Mouse (Mus musculus): ENCODE results near the gene Slx4. TPM values are rescaled to one million over a fixed set of nuclear protein-coding genes. Genes with fewer than 3 reads are reported as not detected.
A peak's percentile ranks its signal among the peaks of the same experiment; 100 is the strongest.

The Slx4 gene
- total and polyA plus RNA-seq, 3 experiments, result 13.4 to 47.4 (median 30.4) TPM

- H3K9ac ChIP-seq (ENCODE audit: insufficient read depth, low read depth), result no peak overlapping the region
- H3K36me3 ChIP-seq (replicated peaks in 1 of 2; ENCODE audit: control insufficient read depth in 1 of 2, insufficient read depth in 1 of 2, low read length in 1 of 2), result peaks cover 23 to 61% of the 10 kb centered on the region in 2 experiments
- no peak for DNase-seq (ENCODE audit: extremely low read depth)
- H3K27me3 ChIP-seq (replicated peaks), result no peaks in the 10 kb centered on the region
- dilution Hi-C loops (cut with MboI; ENCODE audit: extremely low pct_ligation_motif_present, extremely low pct_unique_long_range_greater_than_20kb, low sequenced_read_pairs) (no loop called here), in situ Hi-C loops (cut with MboI; ENCODE audit: low pct_ligation_motif_present, low pct_unique_long_range_greater_than_20kb, low sequenced_read_pairs) (no loop called here)
- no peaks in the 10 kb centered on the region for H3K79me2 ChIP-seq (replicated peaks; ENCODE audit: control insufficient read depth, extremely low read depth, insufficient read depth, poor library complexity, severe bottlenecking)
- H3K4me2 ChIP-seq (ENCODE audit: insufficient read depth, low read depth, poor library complexity, severe bottlenecking), result no peak overlapping the region
- no peaks in the 10 kb centered on the region for H3K9me3 ChIP-seq (replicated peaks; ENCODE audit: low read length)
- TF ChIP-seq CHD2 (IDR thresholded peaks at IDR 0.05; ENCODE audit: low read length) (no peak), NELFE (IDR thresholded peaks at IDR 0.05; ENCODE audit: low read depth, low read length) (no peak), JUND (conservative IDR thresholded peaks at IDR 0.05; ENCODE audit: low read depth, low read length) (no peak), MAX (IDR thresholded peaks at IDR 0.05; ENCODE audit: low read length) (no peak)
- no peak overlapping the region for H3K27ac ChIP-seq (ENCODE audit: insufficient read depth, low read depth)
- H3K4me1 ChIP-seq (ENCODE audit: control insufficient read depth in 1 of 2, insufficient read depth in 2 of 2), result peaks cover 18 to 44% of the 10 kb centered on the region in 2 experiments
- H3K4me3 ChIP-seq (replicated peaks in 1 of 3; ENCODE audit: low read depth in 2 of 3, low read length in 2 of 3, poor library complexity in 1 of 3), result no peak overlapping the region
These were observed 30.4 kb upstream of the Slx4 start for GRCm38 (mm10) chr16:4033971-4034370.

DNA sequence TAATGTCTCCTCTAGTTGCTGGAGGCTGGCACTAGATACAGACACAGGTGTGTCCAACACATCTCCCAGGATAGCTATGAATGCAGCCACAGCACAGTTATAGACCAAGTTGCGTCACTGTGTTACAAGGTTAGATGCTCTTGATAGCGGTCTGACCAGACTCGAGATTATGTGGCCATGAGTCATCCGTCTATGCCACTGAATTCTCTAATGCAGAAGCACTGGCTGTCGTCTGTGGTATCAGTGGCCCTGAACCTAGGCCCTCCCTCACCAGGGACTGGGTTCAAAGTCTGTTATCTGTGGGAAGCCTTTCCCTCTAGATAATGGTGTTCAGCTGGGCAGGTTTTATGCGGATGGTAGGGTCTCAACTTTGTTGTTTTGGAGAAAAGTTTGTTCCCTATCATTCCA is 28.8 kb upstream of the Slx4 start:
- Histone ChIP-seq H3K4me2 (ENCODE audit: insufficient read depth, low read depth, poor library complexity, severe bottlenecking) (no peak overlapping the region), H3K4me1 (ENCODE audit: control insufficient read depth in 1 of 2, insufficient read depth in 2 of 2) (peaks cover 19 to 53% of the 10 kb centered on the region in 2 experiments), H3K79me2 (replicated peaks; ENCODE audit: control insufficient read depth, extremely low read depth, insufficient read depth, poor library complexity, severe bottlenecking) (no peaks in the 10 kb centered on the region), H3K9ac (ENCODE audit: insufficient read depth, low read depth) (no peak overlapping the region), H3K27ac (ENCODE audit: insufficient read depth, low read depth) (no peak overlapping the region), H3K4me3 (replicated peaks in 1 of 3; ENCODE audit: low read depth in 2 of 3, low read length in 2 of 3, poor library complexity in 1 of 3) (no peak overlapping the region), H3K36me3 (replicated peaks in 1 of 2; ENCODE audit: control insufficient read depth in 1 of 2, insufficient read depth in 1 of 2, low read length in 1 of 2) (peaks cover 7 to 47% of the 10 kb centered on the region in 2 experiments), H3K9me3 (replicated peaks; ENCODE audit: low read length) (peaks cover 5% of the 10 kb centered on the region), H3K27me3 (replicated peaks) (no peaks in the 10 kb centered on the region)
- in situ Hi-C loops (cut with MboI; ENCODE audit: low pct_ligation_motif_present, low pct_unique_long_range_greater_than_20kb, low sequenced_read_pairs), result no loop called here
- DNase-seq (ENCODE audit: extremely low read depth), result no peak
- TF ChIP-seq RCOR1 (conservative IDR thresholded peaks at IDR 0.05; ENCODE audit: low read depth, low read length), result no peak
- TF ChIP-seq POLR2AphosphoS2 (IDR thresholded peaks at IDR 0.05; ENCODE audit: low read depth, low read length), result peak; percentile 75
- dilution Hi-C loops (cut with MboI; ENCODE audit: extremely low pct_ligation_motif_present, extremely low pct_unique_long_range_greater_than_20kb, low sequenced_read_pairs), result no loop called here

GRCm38 (mm10) chr16:4031441-4032274 is 28.1 kb upstream of the Slx4 start:
- TF ChIP-seq TBP (conservative IDR thresholded peaks at IDR 0.05; ENCODE audit: low read depth, low read length) (no peak), MAFK (IDR thresholded peaks at IDR 0.05; ENCODE audit: insufficient replicate concordance, low read length) (no peak), TCF12 (IDR thresholded peaks at IDR 0.05; ENCODE audit: low read depth, low read length) (no peak), ETS1 (conservative IDR thresholded peaks at IDR 0.05; ENCODE audit: low read depth, low read length) (no peak), SMC3 (IDR thresholded peaks at IDR 0.05; ENCODE audit: low read depth, low read length) (no peak), ZMIZ1 (IDR thresholded peaks at IDR 0.05; ENCODE audit: low read depth, low read length) (no peak), KAT2A (IDR thresholded peaks at IDR 0.05; ENCODE audit: insufficient replicate concordance, low read length) (no peak), ELF1 (IDR thresholded peaks at IDR 0.05; ENCODE audit: low read depth, low read length) (no peak), ZKSCAN1 (IDR thresholded peaks at IDR 0.05; ENCODE audit: borderline replicate concordance, low read depth, low read length) (no peak), CHD2 (IDR thresholded peaks at IDR 0.05; ENCODE audit: low read length) (no peak), MAX (IDR thresholded peaks at IDR 0.05; ENCODE audit: low read length) (no peak), CTCF (conservative IDR thresholded peaks at IDR 0.05 in 1 of 2, IDR thresholded peaks at IDR 0.05 in 1 of 2; ENCODE audit: low read depth in 2 of 2, low read length in 2 of 2) (no peak), RAD21 (IDR thresholded peaks at IDR 0.05; ENCODE audit: low read depth, low read length) (no peak), SIN3A (IDR thresholded peaks at IDR 0.05; ENCODE audit: low read length) (no peak)
- H3K9ac ChIP-seq (ENCODE audit: insufficient read depth, low read depth), result no peak overlapping the region
- H3K4me2 ChIP-seq (ENCODE audit: insufficient read depth, low read depth, poor library complexity, severe bottlenecking), result no peak overlapping the region
- H3K4me1 ChIP-seq (ENCODE audit: control insufficient read depth in 1 of 2, insufficient read depth in 2 of 2), result peaks cover 17 to 50% of the 10 kb centered on the region in 2 experiments
- peaks cover 1 to 40% of the 10 kb centered on the region in 2 experiments for H3K36me3 ChIP-seq (replicated peaks in 1 of 2; ENCODE audit: control insufficient read depth in 1 of 2, insufficient read depth in 1 of 2, low read length in 1 of 2)
- in situ Hi-C loops (cut with MboI; ENCODE audit: low pct_ligation_motif_present, low pct_unique_long_range_greater_than_20kb, low sequenced_read_pairs) (no loop called here), dilution Hi-C loops (cut with MboI; ENCODE audit: extremely low pct_ligation_motif_present, extremely low pct_unique_long_range_greater_than_20kb, low sequenced_read_pairs) (no loop called here)
- no peak for DNase-seq (ENCODE audit: extremely low read depth)
- H3K4me3 ChIP-seq (replicated peaks in 1 of 3; ENCODE audit: low read depth in 2 of 3, low read length in 2 of 3, poor library complexity in 1 of 3), result no peak overlapping the region
- no peak overlapping the region for H3K27ac ChIP-seq (ENCODE audit: insufficient read depth, low read depth)
- no peaks in the 10 kb centered on the region for H3K27me3 ChIP-seq (replicated peaks)
- H3K9me3 ChIP-seq (replicated peaks; ENCODE audit: low read length), result peaks cover 5% of the 10 kb centered on the region
- H3K79me2 ChIP-seq (replicated peaks; ENCODE audit: control insufficient read depth, extremely low read depth, insufficient read depth, poor library complexity, severe bottlenecking), result no peaks in the 10 kb centered on the region

Data from CH12.LX (cell line).